Mouse (Mus musculus) adrenal gland, postnatal 4 days (tissue): Measurements from ENCODE around the gene Wdr38. TPM values are rescaled to one million over a fixed set of nuclear protein-coding genes. Genes with fewer than 3 reads are reported as not detected.

Source experiments
- DNase-seq, 2 experiments: peaks; one replicate each; pipeline ENCODE4 v3.0.0; 2021 to 2022; ENCODE audit warnings: low spot score in 2 of 2, mixed read lengths in 2 of 2
- long read RNA-seq, 2 experiments: library from polyadenylated mRNA; stranded (forward); transcript quantifications; one replicate each; pipeline ENCODE4 v2.0.0; 2021
- total RNA-seq, 2 experiments: library from RNA; stranded (reverse); gene quantifications; 2 replicates each; pipeline ENCODE4 v1.2.3; 2021

Wdr38 gene
- under 1 TPM; 0.67 to 0.73 TPM for total RNA-seq
- long read RNA-seq, experiment 1, partial matches to known transcripts, result 1 of 2 reads
- long read RNA-seq, experiment 1, other reads (novel, unspliced or antisense), result 1 of 2 reads
- long read RNA-seq, experiment 2, partial matches to known transcripts, result 0 of 1 reads
- long read RNA-seq, experiment 2, other reads (novel, unspliced or antisense), result 1 of 1 reads

GRCm38 (mm10) chr2:38997386-38998374 is at the start of gene Wdr38:
Gene Wdr38, plus strand, starts transcription at chr2:38997476.
- DNase-seq, result peak; percentile 74 to 75

DNA sequence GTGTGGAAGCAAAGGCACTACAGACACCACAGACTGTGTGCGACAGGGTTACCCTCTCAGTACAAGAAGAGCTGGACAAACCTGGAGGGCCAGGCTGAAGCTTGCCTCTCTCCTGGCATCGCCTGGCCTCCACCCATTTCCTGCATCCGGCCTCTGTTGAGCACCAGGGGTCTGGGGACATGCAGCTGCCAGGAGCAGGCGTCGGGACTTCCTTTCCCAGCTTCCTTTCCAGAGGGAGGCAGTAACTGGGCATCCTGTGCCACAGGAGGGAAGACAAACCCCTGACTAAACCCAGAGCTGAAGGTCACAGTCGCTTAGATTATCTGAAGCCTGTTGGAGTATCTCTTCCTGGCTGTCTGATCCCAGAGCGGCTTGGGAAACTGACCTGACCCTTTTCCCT is 49.7 kb upstream of the Wdr38 start:
- DNase-seq, result no peak

- DNase-seq, result peak; percentile 56 to 78
Measured at GRCm38 (mm10) chr2:38950281-38950719, 47.0 kb upstream of the Wdr38 start.

DNA sequence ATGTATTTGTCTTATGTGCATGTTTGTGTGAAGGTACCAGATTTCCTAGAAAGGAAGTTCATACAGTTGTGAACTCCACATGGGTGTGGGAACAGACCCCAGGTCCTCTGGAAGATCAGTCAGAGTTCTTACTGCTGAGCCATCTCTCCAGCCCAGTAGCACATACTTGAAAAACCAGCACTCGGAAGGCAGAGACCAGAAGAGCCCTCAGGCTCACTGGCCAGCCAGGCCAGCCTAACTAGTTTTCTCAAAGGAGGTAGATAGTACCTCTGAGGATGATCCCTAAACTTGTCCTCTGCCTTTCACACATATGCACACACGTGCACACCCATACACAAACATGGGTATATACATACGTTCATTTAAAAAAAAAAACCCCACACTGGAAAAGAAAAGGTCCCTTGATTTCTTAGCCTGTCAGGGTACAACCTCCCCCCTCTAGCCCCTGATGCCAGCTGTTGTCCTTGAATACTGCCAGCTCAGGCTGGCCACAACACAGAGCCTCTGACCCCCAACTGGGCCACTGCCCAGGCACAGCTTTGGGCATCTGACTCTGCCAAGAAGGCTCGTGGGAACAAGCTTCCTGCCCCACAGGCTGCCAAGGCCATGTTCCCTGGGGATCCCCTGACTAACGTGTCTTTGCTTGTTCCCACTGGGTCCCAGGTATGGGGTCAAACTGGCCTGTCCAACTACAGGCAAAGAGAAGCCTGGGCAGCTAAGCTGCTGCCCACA is 44.0 kb upstream of the Wdr38 start:
- peak in 1 of 2 experiments; percentile 33 for DNase-seq

DNA sequence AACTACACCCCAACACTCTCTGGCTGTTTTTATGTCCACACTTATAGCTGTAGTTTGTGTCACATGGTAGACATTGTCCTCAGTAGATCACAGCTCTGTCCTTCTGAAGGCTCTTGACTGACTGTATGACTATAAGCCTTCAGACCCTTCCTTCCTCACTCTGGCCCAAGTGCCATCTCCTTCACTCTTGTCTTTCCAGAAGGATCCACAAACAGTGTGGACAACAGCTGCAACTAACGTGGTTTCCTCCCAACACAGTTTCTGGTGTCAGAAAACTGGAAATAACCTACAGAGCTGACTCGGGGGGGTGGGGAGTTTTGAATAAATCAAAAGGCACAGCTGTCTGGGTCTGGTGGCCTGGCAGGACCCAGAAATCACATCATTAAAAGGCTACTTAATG is 41.2 kb upstream of the Wdr38 start:
- no peak for DNase-seq

DNA sequence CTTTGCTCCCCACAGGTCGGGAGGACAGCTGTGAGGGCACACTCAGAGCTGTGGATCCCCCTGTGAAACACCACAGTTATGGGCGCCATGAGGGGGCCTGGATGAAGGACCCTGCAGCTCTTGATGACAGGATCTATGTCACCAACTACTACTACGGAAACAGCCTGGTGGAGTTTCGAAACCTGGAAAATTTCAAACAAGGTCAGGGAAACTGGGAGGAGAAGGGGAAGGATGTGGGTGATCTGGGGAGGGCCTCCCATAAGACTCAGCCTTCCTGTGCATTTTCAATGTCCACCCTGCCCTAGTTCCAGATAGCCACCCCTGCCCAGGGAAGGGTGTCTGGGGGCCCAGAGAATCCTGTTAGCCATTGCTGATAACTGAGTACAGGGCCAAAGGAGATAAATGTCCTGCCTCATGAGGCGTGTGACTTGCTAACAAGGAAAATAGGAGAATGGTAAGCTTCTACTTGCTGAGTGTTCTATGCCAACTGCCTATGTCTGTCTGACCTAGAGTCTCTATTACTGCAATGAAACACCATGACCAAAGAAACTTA is 39.5 kb upstream of the Wdr38 start:
- no peak for DNase-seq

GRCm38 (mm10) chr2:38964198-38964597 is 33.1 kb upstream of the Wdr38 start:
- no peak for DNase-seq

- DNase-seq, result no peak
Measured at GRCm38 (mm10) chr2:38969650-38970049, 27.6 kb upstream of the Wdr38 start.

- no peak for DNase-seq
Measured at GRCm38 (mm10) chr2:38970057-38970456, 27.2 kb upstream of the Wdr38 start.

DNA sequence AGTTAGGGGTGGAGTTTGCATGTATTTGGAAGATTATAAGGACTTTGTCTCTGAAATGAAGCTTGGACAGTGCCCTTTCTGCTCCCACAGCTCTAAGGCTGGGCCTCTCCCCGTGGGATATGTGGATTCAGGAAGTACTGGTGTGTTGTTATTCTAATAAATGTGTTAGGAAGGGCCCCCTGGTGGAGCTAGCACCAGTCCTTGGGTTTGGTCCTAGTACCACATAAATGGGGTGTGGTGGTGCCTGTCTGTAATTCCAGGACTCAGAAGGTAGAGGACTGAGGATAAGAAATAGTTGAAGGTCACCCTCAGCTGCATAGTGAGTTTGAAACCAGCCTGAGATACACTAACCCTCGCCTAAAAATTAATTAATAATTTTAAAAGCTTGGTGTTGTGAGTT is 24.1 kb upstream of the Wdr38 start:
- no peak for DNase-seq

DNA sequence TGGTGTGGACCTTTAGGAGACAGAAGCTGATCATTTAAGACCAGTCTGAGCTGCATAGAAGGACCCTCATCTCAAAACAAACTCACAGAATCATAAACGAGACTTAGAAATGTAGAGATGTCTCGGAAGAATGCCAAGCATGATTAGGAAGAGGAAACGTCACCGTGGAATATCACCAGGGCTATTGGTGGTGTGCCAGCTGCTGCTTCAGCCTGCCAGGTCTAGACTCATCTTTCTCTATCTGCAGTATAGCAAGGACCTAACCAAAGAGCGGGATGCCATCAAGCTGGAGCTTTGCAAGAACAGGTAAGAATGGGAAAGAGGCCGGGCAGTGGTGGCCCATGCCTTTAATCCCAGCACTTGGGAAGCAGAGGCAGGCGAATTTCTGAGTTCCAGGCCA is 23.6 kb upstream of the Wdr38 start:
- no peak for DNase-seq

GRCm38 (mm10) chr2:38974171-38974570 is 23.1 kb upstream of the Wdr38 start:
- no peak for DNase-seq

DNA sequence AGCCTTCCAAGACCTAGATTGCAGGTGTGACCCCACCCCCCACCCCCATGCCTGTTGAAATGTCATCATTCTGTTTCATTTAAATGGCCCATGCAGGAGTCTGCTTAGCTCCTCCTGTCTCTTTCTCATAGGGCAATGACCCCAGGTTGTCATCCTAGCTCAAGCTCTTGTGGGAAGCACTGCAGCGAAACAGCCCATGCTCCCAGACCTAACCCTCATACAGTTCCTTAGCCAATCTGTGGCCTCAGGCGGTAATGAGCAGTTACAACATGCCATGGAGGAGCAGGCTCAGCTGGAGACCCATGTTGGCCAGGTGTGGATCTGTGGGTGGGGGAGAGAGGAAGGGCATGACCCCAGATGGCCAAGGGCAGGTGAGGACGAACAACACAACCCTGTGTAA is 22.1 kb upstream of the Wdr38 start:
- no peak for DNase-seq

- DNase-seq, result no peak
Measured at GRCm38 (mm10) chr2:38975941-38976805, 21.1 kb upstream of the Wdr38 start.

- DNase-seq, result no peak
Measured at GRCm38 (mm10) chr2:38977837-38978236, 19.4 kb upstream of the Wdr38 start.

GRCm38 (mm10) chr2:38983456-38983855 is 13.8 kb upstream of the Wdr38 start:
- DNase-seq, result no peak

DNA sequence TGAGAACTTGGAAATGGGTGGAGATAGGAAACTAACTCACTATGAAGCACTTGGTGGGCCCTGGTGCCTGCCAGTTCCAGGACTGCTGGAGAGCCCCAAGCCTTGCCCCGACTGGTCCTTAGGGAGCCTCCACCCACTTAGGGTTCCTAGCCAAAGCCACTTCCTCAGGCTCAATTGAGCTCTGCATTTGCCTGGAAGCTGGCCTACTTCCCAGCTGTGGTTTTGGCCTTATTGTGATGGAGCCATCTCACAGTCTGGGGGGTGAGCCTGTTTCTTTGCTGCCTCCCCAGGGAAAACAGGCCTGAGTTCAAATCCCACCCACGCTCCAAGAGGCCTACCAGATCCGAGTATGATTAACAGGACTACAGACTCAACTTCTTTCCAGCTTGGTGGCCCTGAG is 10.7 kb upstream of the Wdr38 start:
- no peak for DNase-seq

DNA sequence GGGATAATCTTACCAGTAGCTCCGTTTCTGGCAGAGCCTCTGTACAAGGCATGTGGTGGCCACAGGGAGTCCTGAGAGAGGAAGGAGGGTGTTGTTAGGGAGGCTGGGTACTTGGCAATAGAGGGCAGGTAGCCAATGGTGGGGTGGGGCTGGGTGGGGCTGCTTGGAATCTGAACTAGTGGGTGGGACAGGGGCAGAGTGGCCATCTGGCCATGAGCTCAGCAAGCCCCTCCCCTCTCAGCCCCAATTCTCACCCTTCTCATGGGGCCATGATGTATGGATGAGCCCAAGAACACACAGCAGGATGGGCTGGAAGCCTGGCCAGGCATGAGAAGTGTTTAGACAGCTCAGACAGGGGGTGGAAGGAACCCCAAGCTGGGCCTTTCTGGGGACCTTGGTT is 9.9 kb upstream of the Wdr38 start:
- no peak for DNase-seq

GRCm38 (mm10) chr2:38987803-38988510 is 9.3 kb upstream of the Wdr38 start:
- DNase-seq, result no peak

DNA sequence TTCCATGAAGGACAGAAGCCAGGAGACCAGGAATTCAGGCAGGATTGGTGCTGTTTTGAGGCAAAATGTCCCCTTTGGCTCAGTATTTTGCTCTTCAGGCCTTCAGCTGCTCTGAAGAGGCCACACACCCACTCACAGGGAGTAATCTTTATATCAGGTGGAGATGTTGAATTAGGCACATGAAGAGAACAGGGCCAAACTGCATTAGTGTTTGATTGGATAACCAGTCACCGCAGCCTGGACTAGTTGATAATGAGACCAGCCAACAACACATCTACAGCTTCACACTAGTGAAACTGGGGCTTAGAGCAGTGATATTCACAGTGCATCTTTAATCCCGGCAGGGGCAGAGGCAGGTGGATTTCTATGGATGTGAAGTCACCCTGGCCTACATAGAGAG is 8.3 kb upstream of the Wdr38 start:
- no peak for DNase-seq
